Mouse (Mus musculus) ovary, postnatal 10 days (tissue): Measurements from ENCODE around the gene Cnot3.

Source experiments
- DNase-seq: peaks from one replicate; pipeline ENCODE4 v3.0.0; 2022; ENCODE audit warnings: low spot score

The Cnot3 gene

GRCm38 (mm10) chr7:3646641-3647040, 1.6 kb downstream of the Cnot3 start:
- no peak for DNase-seq

GRCm38 (mm10) chr7:3656966-3657365, 11.9 kb downstream of the Cnot3 start:
- no peak for DNase-seq

DNA sequence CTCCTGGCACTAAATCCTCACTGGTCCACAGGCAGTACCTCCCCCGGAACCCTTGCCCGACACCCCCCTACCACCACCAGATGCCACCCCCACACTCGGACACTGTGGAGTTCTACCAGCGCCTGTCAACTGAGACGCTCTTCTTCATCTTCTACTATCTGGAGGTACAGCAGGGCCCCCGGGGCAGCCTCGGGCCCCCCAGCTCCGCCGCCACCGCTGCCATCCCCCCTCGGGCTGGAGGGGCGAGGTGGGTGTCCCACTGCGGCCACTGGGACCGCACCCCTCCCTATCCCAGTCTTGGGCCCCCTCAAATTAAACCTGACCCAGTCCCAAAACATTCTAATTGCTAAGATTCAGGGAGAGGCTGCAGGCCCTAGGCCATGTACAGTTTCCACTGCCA, 13.5 kb downstream of the Cnot3 start:
- no peak for DNase-seq

DNA sequence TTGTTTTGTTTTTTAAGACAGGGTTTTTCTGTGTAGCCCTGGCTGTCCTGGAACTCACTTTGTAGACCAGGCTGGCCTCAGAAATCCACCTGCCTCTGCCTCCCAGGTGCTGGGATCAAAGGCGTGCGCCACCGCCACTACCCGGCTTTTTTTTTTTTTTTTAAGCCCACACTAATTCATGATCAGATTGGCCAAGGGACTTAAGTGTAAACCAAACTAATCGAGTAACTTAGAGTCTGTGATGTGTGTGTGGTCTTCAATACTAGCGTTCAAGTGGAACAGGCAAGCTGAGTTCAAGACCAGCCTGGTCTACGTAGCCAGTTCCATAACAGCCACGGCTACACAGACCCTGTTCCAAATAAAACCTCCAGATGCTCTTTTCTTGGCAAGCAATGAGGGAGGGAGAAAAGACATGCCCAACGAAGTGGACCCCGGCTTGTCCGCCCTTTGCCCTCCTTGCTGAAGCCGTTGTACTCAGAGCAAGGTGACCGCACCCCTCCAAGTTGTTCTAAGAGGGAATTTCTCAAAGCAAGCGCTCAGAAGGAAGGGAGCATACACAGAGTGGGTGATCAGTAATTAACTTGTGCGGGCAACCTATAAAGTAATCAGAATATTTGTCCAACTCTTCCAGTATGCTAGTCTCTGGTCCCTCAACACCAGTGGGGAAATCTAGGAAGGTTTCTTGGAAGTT, 19.6 kb downstream of the Cnot3 start:
- DNase-seq, result no peak

DNA sequence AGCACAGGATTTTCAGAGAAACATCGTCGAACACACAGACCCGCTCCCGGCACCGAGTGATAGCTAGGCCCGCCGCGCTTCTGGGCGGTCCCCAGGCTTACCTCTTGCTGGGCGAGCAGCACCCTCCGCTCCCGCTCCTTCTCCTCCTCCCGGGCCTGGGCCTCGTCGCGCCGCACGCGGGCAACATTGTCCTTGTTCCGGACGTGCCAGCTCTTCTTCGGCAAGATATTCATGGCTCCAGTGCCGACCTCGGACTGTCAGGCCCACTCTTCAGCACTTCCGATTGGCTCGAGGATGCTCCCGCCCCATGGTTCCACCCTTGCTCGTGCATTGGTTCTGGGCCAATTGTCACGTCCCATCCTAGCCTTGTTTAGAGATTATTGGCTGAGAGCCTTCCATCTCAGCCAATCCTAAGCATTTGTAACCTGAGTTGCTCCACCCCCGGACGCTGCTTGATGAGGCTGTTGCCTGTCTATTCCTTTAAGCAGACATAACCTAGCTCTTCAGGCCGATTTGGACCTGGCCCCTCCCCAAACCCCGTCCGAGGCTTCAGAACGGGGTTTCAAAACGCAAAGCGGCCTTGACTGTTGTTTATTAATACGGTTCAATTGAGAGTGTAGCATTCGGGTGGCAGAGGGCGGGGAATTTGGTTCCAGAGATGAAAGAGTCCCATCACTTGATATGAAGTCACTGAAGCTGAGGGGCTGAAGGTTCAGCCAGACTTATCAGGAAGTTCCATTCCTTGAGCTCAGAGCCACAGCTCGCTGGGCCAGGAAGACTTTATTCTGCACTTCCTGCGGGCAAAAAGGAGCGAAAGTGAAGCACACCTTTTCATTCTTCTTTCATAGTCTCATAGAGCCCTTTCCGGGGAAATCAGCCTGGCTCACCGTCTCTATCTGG, 20.4 kb downstream of the Cnot3 start, which contains the start of gene Leng1:
Leng1 (minus strand) TSS at position 626 of the 900 bp plus-strand sequence.
- peak; percentile 79 for DNase-seq

DNA sequence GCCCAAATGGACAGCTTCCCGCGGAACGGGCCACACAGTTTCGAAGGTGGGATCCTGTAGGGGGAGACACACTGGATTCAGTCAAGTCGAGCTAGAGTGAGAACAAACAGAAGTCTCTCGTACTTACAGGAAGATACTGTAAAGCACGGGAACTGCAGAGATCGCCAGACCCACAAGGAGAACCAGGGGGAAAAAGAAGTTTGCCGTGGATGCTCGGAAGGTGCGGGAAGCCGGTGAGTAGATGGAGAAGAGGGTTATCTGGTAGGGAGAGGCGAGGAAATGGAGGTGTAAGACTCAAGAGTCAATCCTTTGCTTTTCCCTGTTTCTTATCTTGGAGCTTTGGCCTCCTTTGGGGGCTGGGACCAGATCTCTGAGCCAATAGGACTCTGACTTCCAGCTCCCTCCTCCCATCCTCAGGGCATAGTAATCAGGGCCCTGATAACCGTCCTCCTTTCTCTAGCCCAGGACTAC, 21.9 kb downstream of the Cnot3 start:
- no peak for DNase-seq

DNA sequence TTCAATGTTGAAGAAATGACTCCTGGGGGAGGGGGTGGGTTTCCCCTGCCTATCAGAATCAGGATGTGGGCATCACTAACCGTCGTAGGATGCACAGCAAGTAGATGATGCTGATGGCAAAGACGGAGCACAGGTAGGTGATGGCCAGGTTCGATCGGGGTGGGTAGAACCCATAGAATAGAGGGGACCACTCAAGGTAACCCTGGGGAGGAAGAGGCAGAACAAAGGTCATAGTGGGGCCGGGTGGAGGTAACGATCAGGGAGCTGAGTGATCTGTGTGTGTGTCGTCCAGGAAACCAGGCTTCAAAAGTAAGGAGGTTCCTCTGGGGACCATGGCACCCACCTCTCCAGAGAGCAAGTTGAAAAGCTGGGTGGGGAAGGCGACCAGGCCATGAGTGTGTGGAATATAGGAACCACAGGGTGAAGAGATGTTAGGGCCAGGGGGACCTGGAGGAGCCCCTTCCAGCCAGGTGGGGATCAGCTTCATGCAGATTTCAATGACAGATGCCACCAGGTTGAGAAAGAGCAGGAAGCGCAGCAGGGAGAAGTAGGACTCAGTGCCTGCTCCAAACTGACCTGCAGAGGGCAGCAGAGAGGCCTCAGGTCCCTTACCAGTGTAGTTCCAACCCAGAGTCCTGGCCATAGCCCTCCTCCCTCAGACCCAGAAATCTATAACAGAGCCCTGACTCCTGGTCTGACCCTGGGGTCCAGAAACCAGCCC, 29.6 kb downstream of the Cnot3 start:
- peak; percentile 54 for DNase-seq

DNA sequence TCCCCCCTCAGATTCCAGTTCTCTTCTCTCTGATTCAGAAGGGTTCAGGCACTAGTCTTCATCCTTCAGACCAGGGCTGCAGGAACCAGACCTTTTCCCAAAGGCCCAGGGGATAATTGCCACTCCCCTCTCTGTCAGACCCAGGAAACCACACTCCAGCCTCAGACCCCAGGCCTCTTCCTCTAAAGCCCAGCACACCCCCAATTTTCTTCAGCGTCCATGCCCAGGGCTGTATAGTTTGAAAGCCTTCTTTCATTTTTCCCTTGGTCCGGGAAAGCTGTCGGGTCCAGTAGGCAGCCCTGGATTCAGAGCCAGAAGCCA, 30.1 kb downstream of the Cnot3 start:
- no peak for DNase-seq

DNA sequence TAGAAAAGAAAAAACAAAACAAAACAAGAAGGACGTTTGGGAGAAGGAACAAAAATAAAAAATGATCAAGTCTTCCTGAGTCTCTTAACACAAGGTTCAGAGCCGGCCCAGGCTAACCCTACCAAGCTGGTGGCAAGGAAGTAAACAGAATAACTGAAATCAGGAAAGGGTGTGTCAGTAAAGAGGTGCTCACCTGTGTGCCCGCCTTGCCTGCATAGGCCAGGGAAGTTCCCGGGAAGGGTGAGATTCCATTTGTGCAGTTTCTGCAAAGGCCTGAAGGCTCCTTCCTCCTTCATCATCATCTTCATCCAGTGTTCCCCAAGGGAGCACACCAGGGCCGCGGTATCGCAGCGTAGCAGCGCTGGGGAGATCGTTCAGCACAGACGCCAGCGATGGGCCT, 31.3 kb downstream of the Cnot3 start:
- no peak for DNase-seq

DNA sequence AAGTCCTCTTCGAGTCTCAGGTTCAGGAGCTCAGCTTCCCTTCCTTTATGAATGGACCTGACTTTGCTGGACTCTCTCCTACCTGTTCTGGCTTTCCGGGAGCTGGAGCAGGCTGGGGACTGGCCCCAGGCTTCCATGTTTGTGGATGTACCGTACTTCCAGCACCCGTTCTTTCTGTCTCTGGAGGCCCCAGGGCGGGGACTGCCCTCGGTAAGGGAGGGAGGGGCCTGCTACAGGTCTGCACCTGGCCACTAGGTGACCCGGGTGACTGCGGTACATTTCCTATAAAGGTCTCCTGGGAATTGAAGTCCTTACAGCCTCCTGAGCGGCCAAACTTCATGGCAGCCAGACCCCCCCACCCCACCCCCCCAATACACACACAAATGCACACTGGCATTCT, 32.3 kb downstream of the Cnot3 start, which contains the start of gene Tmc4:
Tmc4 (minus strand) TSS at position 212 of the 400 bp plus-strand sequence.
- DNase-seq, result no peak

GRCm38 (mm10) chr7:3683908-3684550, 39.0 kb downstream of the Cnot3 start:
- DNase-seq, result no peak

GRCm38 (mm10) chr7:3684698-3685097, 39.6 kb downstream of the Cnot3 start:
- no peak for DNase-seq

GRCm38 (mm10) chr7:3685400-3686187, 40.5 kb downstream of the Cnot3 start:
- no peak for DNase-seq

DNA sequence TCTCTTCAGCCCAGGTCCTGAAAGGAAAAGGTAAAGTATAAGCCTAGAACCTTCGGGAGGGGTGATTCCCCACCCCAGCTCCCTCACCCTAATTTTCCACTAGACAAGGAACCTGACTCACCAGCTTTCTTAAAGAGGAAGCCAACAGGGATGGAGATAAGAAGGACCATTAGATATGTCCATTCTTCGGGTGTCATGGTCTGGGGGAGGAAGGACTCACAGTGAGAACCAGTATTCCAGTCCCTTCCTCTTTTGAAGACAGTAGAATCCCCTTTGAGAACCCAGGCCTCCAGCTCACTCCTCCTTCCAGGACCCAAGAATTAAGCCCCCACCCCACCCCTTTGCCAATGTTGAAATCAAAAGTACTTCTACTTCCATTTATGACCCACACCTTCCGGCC, 46.9 kb downstream of the Cnot3 start:
- no peak for DNase-seq

GRCm38 (mm10) chr7:3692382-3692986, 47.4 kb downstream of the Cnot3 start, which contains the start of gene Tsen34:
Gene Tsen34 (plus strand): TSS chr7:3692863.
- DNase-seq, result peak; percentile 91

GRCm38 (mm10) chr7:3692987-3693808, 48.1 kb downstream of the Cnot3 start, which contains the start of gene Mboat7:
Gene Mboat7 (minus strand): TSS chr7:3693523.
- DNase-seq, result peak; percentile 86

GRCm38 (mm10) chr7:3693809-3694075, 48.7 kb downstream of the Cnot3 start:
- DNase-seq, result no peak

- peak; percentile 24 for DNase-seq
Measured at GRCm38 (mm10) chr7:3694076-3694948, 49.2 kb downstream of the Cnot3 start.

GRCm38 (mm10) chr7:3694949-3695305, 49.9 kb downstream of the Cnot3 start:
- DNase-seq, result peak; percentile 15
